Mouse (Mus musculus): ENCODE data around the gene Klk14. TPM values are rescaled to one million over a fixed set of nuclear protein-coding genes. Genes with fewer than 3 reads are reported as not detected.

Gene Klk14
- 1.9 and 2.0 TPM in 2 replicates for polyA plus RNA-seq (2012; rRNA removed)

DNA sequence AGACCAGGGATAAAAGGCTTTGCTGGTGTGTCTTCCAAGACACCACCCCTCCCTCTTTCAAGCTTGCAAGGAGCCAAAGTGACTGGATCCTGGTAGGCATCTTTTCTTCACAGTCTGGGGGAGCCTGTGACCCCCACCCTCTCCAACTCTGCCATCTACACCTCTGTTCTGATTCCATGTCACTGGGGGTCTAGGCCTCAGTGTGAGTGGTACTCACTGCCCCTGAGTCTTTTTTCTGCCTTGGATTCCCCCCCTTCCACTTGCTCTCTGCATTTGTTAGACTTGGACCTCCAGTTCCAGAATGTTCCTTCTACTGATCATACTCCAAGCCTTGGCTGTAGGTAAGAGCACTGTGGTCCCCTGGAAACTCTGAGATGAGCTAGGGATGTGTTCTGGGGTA lies at the start of gene Klk14:
Gene Klk14 (plus strand): TSS at position 301 of the 400 bp plus-strand sequence.
- H3K36me3 ChIP-seq (ENCODE audit: control insufficient read depth, insufficient read depth, low read length), result no peaks in the 10 kb centered on the region
- no peak within 1 kb of the TSS for H3K27ac ChIP-seq (ENCODE audit: control insufficient read depth, insufficient read depth, low read length)
- no peak for TF ChIP-seq CTCF (IDR thresholded peaks at IDR 0.05; ENCODE audit: borderline replicate concordance, control insufficient read depth, extremely low read depth, insufficient read depth, low read length, poor library complexity)
- no peak for TF ChIP-seq POLR2A (IDR thresholded peaks at IDR 0.05; ENCODE audit: control insufficient read depth, extremely low read depth, insufficient read depth, low read length, poor library complexity)
- H3K4me3 ChIP-seq (ENCODE audit: control insufficient read depth, insufficient read depth, low read length), result no peak within 1 kb of the TSS
- no peaks in the 10 kb centered on the region for H3K4me1 ChIP-seq (replicated peaks; ENCODE audit: control insufficient read depth, insufficient read depth, low read length)
- DNase-seq, result no peak
- no peaks in the 10 kb centered on the region for H3K27me3 ChIP-seq (ENCODE audit: control insufficient read depth, insufficient read depth, low read length)

DNA sequence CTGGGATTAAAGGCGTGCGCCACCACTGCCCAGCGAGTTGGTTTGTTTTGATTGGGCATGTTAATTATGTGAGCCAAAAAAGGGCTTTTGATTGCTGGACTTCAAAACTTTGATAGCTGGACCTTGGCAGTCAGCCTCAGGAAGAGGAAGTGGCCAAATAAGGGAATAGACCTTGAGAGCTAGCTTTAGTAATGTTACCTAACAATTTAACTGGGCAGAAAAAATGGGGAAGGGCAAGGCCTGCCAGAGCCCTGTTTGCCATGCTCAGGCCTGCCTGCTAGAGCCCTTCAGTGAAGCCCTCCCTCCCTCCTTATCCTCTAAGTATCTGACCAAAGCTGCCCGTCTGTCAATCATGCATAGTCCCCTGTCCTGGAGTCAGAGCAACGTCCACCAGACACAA lies 47.6 kb upstream of the Klk14 start:
- Histone ChIP-seq H3K4me1 (replicated peaks; ENCODE audit: control insufficient read depth, insufficient read depth, low read length) (no peaks in the 10 kb centered on the region; the same call in 1 of the 2 replicates), H3K27ac (ENCODE audit: control insufficient read depth, insufficient read depth, low read length) (no peak overlapping the region), H3K36me3 (ENCODE audit: control insufficient read depth, insufficient read depth, low read length) (no peaks in the 10 kb centered on the region), H3K4me3 (ENCODE audit: control insufficient read depth, insufficient read depth, low read length) (no peak overlapping the region), H3K27me3 (ENCODE audit: control insufficient read depth, insufficient read depth, low read length) (no peaks in the 10 kb centered on the region)
- no peak for DNase-seq
- WGBS, result 86% methylated on average over 5 of the region's 5 CpGs
- TF ChIP-seq POLR2A (IDR thresholded peaks at IDR 0.05; ENCODE audit: control insufficient read depth, extremely low read depth, insufficient read depth, low read length, poor library complexity) (no peak), CTCF (IDR thresholded peaks at IDR 0.05; ENCODE audit: borderline replicate concordance, control insufficient read depth, extremely low read depth, insufficient read depth, low read length, poor library complexity) (no peak)

DNA sequence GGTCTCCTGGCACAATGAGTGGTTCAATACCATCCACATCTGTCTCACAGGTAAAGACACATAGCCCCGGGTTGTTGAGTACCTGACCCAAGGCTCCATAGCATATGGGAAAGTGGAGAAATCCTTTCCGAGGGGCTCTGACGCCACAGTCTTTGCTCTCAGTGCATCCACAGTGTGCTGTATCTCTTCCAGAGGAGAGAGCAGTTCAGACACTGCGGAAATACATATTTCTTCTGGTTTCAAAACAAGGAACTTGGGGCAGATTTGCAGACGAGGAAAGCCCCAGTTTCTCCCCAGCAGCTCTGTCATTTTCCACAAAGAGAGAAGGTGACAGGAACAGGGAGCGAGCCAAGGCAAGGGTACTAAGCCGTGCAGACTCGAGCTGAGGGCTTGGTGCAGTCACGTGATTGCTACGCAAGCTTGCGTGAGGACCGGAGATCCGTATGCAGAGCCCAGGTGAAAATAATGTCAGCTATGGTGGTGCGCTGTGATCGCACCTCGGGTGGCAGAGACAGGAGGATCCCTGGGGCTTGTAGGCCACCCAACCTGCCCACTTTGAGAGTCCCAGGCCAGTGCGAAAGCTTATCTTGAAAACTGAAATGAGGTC lies 47.1 kb upstream of the Klk14 start:
- Histone ChIP-seq H3K4me1 (replicated peaks; ENCODE audit: control insufficient read depth, insufficient read depth, low read length) (no peaks in the 10 kb centered on the region; the same call in 1 of the 2 replicates), H3K27ac (ENCODE audit: control insufficient read depth, insufficient read depth, low read length) (no peak overlapping the region), H3K4me3 (ENCODE audit: control insufficient read depth, insufficient read depth, low read length) (no peak overlapping the region), H3K27me3 (ENCODE audit: control insufficient read depth, insufficient read depth, low read length) (no peaks in the 10 kb centered on the region), H3K36me3 (ENCODE audit: control insufficient read depth, insufficient read depth, low read length) (no peaks in the 10 kb centered on the region)
- TF ChIP-seq POLR2A (IDR thresholded peaks at IDR 0.05; ENCODE audit: control insufficient read depth, extremely low read depth, insufficient read depth, low read length, poor library complexity) (no peak), CTCF (IDR thresholded peaks at IDR 0.05; ENCODE audit: borderline replicate concordance, control insufficient read depth, extremely low read depth, insufficient read depth, low read length, poor library complexity) (no peak)
- 80% methylated on average over 17 of the region's 17 CpGs for WGBS
- DNase-seq, result no peak

DNA sequence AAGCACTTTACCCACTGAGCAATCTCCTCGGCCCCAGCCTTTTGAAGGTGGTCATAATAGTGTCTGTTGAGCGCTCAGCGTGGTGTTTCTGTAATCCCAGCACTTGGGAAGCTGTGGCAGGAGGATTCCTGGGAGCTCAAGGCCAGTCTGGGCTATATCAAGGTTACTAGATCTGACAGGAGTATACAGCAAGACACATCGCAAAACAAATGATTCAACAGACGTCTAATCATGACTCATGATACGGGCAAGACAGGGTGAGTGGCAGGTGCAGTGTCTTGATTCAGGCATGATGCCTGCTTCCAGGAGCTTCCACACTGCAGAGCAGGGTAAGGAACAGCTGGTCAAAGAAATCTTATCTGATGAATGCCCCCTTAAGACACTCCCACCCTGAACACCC lies 37.5 kb upstream of the Klk14 start:
- TF ChIP-seq POLR2A (IDR thresholded peaks at IDR 0.05; ENCODE audit: control insufficient read depth, extremely low read depth, insufficient read depth, low read length, poor library complexity) (no peak), CTCF (IDR thresholded peaks at IDR 0.05; ENCODE audit: borderline replicate concordance, control insufficient read depth, extremely low read depth, insufficient read depth, low read length, poor library complexity) (no peak)

DNA sequence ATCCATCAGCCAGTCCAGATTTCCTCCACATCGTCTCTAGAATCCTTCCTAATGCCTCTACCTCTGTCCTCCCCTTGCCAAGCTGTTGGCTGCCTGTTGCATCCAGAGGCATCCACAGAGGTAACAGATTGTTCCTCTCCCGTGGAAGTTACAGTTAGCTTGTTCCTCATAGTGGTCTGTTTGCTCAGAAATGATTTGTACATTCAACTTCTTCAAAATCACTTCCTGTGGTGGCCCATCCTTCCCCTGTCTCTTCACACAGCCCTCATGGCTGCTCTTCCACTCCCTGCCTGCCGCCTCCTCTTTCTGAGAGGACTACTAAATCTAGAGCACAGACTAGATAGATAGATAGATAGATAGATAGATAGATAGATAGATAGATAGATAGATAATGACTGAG lies 35.7 kb upstream of the Klk14 start:
- 13% methylated on average over 3 of the region's 3 CpGs for WGBS
- Histone ChIP-seq H3K27ac (ENCODE audit: control insufficient read depth, insufficient read depth, low read length) (no peak overlapping the region), H3K4me1 (replicated peaks; ENCODE audit: control insufficient read depth, insufficient read depth, low read length) (no peaks in the 10 kb centered on the region; the same call in 1 of the 2 replicates), H3K36me3 (ENCODE audit: control insufficient read depth, insufficient read depth, low read length) (no peaks in the 10 kb centered on the region), H3K27me3 (ENCODE audit: control insufficient read depth, insufficient read depth, low read length) (no peaks in the 10 kb centered on the region), H3K4me3 (ENCODE audit: control insufficient read depth, insufficient read depth, low read length) (no peak overlapping the region)
- no peak for TF ChIP-seq POLR2A (IDR thresholded peaks at IDR 0.05; ENCODE audit: control insufficient read depth, extremely low read depth, insufficient read depth, low read length, poor library complexity)
- no peak for TF ChIP-seq CTCF (IDR thresholded peaks at IDR 0.05; ENCODE audit: borderline replicate concordance, control insufficient read depth, extremely low read depth, insufficient read depth, low read length, poor library complexity)
- no peak for DNase-seq

More for the DNA sequence above, 37.5 kb upstream of the Klk14 start:
- Histone ChIP-seq H3K27me3 (ENCODE audit: control insufficient read depth, insufficient read depth, low read length) (no peaks in the 10 kb centered on the region), H3K27ac (ENCODE audit: control insufficient read depth, insufficient read depth, low read length) (no peak overlapping the region), H3K36me3 (ENCODE audit: control insufficient read depth, insufficient read depth, low read length) (no peaks in the 10 kb centered on the region), H3K4me3 (ENCODE audit: control insufficient read depth, insufficient read depth, low read length) (no peak overlapping the region), H3K4me1 (replicated peaks; ENCODE audit: control insufficient read depth, insufficient read depth, low read length) (no peaks in the 10 kb centered on the region; the same call in 1 of the 2 replicates)
- no peak for DNase-seq
- whole genome bisulfite sequencing, result 96% methylated on average over 6 of the region's 6 CpGs

DNA sequence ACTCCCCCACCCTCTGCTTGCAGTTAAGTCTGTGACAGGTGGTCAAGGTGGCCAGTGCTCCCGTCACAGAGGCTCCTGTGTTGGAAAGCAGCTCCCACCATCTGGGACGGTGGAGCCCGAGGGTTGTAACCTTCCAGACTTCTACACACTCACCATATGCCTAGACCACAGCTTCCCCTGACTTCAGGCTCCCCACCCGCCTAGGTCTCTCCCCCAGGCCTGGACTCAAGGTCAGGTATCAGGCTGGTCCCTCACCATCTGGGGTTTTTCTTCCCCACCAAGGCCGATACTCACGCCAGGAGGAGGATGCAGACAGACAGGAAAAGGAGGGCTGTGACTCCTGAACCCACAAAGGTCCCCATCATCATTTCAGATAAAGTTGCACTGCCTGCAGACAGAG lies 34.0 kb upstream of the Klk14 start:
- WGBS, result 6% methylated on average over 6 of the region's 6 CpGs
- Histone ChIP-seq H3K36me3 (ENCODE audit: control insufficient read depth, insufficient read depth, low read length) (no peaks in the 10 kb centered on the region), H3K4me3 (ENCODE audit: control insufficient read depth, insufficient read depth, low read length) (no peak overlapping the region), H3K27ac (ENCODE audit: control insufficient read depth, insufficient read depth, low read length) (no peak overlapping the region), H3K4me1 (replicated peaks; ENCODE audit: control insufficient read depth, insufficient read depth, low read length) (no peaks in the 10 kb centered on the region; the same call in 1 of the 2 replicates), H3K27me3 (ENCODE audit: control insufficient read depth, insufficient read depth, low read length) (no peaks in the 10 kb centered on the region)
- DNase-seq, result no peak
- TF ChIP-seq POLR2A (IDR thresholded peaks at IDR 0.05; ENCODE audit: control insufficient read depth, extremely low read depth, insufficient read depth, low read length, poor library complexity) (no peak), CTCF (IDR thresholded peaks at IDR 0.05; ENCODE audit: borderline replicate concordance, control insufficient read depth, extremely low read depth, insufficient read depth, low read length, poor library complexity) (no peak)

All from thymus, adult 2 months (tissue).